Mouse (Mus musculus) testis, adult 2 months (tissue): ENCODE data around the gene Col23a1. TPM values are rescaled to one million over a fixed set of nuclear protein-coding genes. Genes with fewer than 3 reads are reported as not detected.

ENCODE experiments used
- H3K27ac ChIP-seq: fragments of 200-500 bp; 2 replicates; pipeline ENCODE4 v1.5.1; 2012; ENCODE audit warnings: low read depth, low read length; ENCODE audit not compliant: control insufficient read depth, insufficient read depth
- H3K27me3 ChIP-seq: fragments of 200-500 bp; 2 replicates; pipeline ENCODE4 v1.6.1; 2012; ENCODE audit warnings: mild to moderate bottlenecking, low read length, moderate library complexity; ENCODE audit not compliant: control insufficient read depth, insufficient read depth
- H3K36me3 ChIP-seq: fragments of 200-500 bp; 2 replicates; pipeline ENCODE4 v1.6.1; 2012; ENCODE audit warnings: mild to moderate bottlenecking, low read length; ENCODE audit not compliant: control insufficient read depth, insufficient read depth
- H3K4me1 ChIP-seq: fragments of 200-500 bp; 2 replicates; pipeline ENCODE4 v1.6.1; 2012; ENCODE audit warnings: low read length; ENCODE audit not compliant: control insufficient read depth, insufficient read depth
- H3K4me3 ChIP-seq: fragments of 200-500 bp; 2 replicates; pipeline ENCODE4 v1.5.1; 2012; ENCODE audit warnings: low read depth, mild to moderate bottlenecking, low read length, moderate library complexity, mixed read lengths; ENCODE audit not compliant: control insufficient read depth
- CTCF ChIP-seq: fragments of 200-500 bp; IDR thresholded peaks from 2 replicates; pipeline ENCODE4 v1.5.1; 2012; ENCODE audit warnings: low read depth, mild to moderate bottlenecking, inconsistent platforms, low read length, moderate library complexity; ENCODE audit not compliant: control insufficient read depth, insufficient read depth, insufficient replicate concordance
- POLR2A ChIP-seq: fragments of 200-500 bp; IDR thresholded peaks from 2 replicates; pipeline ENCODE4 v1.6.1; 2012; ENCODE audit warnings: low read depth, mild to moderate bottlenecking, inconsistent platforms, low read length, moderate library complexity; ENCODE audit not compliant: control insufficient read depth
- polyA plus RNA-seq: library from polyadenylated mRNA; depleted of rRNA; stranded (reverse); fragments of >200 nt; gene quantifications from 2 replicates; pipeline ENCODE4 v1.2.3, GENCODE M21; 2012

The Col23a1 gene
- polyA plus RNA-seq, 1 experiment: 1.3 TPM

DNA sequence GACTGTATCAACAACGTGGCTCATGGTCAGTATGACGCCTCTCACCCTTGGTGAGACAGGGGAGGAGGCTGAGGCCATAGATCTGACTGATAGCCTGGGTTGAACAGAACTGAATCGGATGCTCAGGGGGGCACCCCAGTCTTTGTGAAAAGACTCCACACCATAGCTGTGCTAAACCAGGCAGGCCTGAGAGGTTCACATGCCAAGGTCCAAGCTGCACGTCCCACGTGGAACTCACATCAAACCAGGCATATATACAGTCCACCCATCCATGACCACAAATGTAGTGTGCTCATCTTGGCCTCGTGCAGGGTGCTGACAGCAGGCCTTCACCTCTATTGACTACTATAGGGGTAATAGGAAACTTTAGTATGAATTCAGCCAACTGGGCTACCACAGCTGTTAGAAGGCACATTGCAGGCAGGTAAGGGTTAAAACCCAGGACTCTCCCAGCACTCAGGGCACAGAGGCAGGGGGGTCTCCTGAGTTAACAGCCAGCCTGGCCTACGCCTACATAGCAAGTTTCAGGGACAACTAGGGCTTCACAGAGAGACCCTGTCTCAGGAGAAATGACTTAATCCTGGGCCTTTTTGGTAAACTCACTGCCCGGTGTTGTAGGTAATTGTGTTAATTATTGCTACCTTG, 296.0 kb downstream of the Col23a1 start:
- Histone ChIP-seq H3K36me3 (no peaks in the 10 kb centered on the region; the same call in 1 of the 2 replicates), H3K27me3 (no peaks in the 10 kb centered on the region), H3K4me1 (peaks cover 23% of the 10 kb centered on the region), H3K4me3 (no peak overlapping the region), H3K27ac (no peak overlapping the region)
- TF ChIP-seq POLR2A: no peak
- no peak for TF ChIP-seq CTCF

DNA sequence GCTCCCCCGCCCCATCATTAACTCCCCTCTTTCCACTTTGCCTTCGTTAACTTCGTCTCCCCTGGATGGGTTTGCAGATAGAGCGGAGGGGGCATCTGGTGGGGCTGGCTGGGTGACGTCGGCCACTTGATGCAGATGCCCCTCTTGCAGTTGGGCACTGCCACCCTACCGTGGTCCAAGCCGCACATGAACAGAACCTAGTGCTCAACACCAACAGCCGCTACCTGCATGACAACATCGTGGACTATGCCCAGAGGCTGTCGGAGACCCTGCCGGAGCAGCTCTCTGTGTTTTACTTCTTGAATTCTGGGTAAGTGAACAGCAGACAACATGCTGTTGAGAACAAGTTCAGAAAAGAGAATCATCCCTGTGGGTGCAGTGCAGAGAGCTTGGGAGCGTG, 296.7 kb downstream of the Col23a1 start:
- Histone ChIP-seq H3K36me3 (no peaks in the 10 kb centered on the region; the same call in 1 of the 2 replicates), H3K27ac (no peak overlapping the region), H3K4me1 (peaks cover 23% of the 10 kb centered on the region), H3K27me3 (no peaks in the 10 kb centered on the region), H3K4me3 (no peak overlapping the region)
- no peak for TF ChIP-seq POLR2A
- no peak for TF ChIP-seq CTCF

DNA sequence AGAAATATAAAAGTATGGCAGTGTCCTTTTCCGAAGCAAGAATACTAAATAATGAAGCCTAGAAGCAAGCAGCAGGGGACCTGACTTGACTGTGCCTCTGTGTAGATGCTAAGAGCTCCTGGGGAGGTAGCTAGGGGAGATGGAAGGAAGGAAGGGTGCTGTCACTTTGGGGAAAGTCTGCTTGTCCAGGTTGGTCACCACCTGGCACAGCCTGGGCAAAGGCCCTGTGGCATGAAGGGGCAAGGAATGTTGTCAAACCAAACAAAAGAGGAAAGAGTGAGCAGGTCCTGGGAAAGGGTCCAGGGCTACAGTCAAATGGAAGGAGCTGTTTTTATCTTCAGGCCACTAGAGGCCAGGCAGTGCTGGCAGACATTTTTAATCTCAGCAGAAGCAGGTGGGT, 297.3 kb downstream of the Col23a1 start:
- Histone ChIP-seq H3K27me3 (no peaks in the 10 kb centered on the region), H3K4me1 (peaks cover 23% of the 10 kb centered on the region)
- no peak for TF ChIP-seq CTCF
- no peak for TF ChIP-seq POLR2A

DNA sequence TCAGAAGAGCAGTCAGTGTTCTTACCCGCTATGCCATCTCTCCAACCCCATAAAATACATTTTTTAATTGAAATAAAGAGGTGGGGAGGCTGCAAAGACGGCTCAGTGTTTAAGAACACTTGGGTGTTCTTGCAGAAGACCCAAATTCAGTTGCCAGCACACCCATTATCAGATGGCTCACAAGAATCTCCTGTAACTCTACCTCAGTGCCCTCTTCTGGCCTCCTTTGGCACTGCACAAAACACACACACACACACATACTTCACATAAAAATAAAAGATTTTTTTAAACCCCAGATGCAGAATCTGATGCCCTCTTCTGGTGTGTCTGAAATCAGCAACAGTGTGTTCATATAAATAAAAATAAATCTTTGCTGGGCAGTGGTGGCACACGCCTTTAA, 299.1 kb downstream of the Col23a1 start:
- no peak for TF ChIP-seq CTCF
- no peak for TF ChIP-seq POLR2A
- H3K4me3 ChIP-seq: no peak overlapping the region
- no peak overlapping the region for H3K27ac ChIP-seq
- peaks cover 17% of the 10 kb centered on the region for H3K4me1 ChIP-seq
- no peaks in the 10 kb centered on the region for H3K27me3 ChIP-seq
- peaks cover 3% of the 10 kb centered on the region for H3K36me3 ChIP-seq

More for the DNA sequence above, 297.3 kb downstream of the Col23a1 start:
- Histone ChIP-seq H3K27ac (no peak overlapping the region), H3K4me3 (no peak overlapping the region), H3K36me3 (peaks cover 3% of the 10 kb centered on the region)

DNA sequence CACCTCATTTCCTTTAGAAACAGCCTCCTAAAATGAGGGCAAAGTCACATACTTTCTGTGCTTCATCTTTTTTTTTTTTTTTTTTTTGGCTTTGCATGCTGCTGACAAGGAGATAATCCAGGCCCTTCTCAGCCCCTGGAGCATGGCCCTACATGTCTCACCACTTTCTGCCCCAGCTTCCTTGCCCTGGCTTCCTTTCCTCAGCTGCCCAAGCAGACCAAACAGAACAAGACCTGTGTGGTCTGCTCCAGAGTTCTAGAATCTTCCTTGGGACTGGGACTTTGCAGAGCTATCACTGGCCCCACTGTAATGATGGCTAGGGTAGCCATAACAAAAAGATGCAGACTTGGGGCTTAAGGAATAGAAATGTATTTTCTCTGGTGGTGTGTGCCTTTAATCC, 300.3 kb downstream of the Col23a1 start:
- no peak for TF ChIP-seq POLR2A
- no peak for TF ChIP-seq CTCF
- H3K27ac ChIP-seq: no peak overlapping the region
- H3K27me3 ChIP-seq: no peaks in the 10 kb centered on the region
- peaks cover 3% of the 10 kb centered on the region for H3K36me3 ChIP-seq
- H3K4me3 ChIP-seq: no peak overlapping the region
- peaks cover 9% of the 10 kb centered on the region for H3K4me1 ChIP-seq

DNA sequence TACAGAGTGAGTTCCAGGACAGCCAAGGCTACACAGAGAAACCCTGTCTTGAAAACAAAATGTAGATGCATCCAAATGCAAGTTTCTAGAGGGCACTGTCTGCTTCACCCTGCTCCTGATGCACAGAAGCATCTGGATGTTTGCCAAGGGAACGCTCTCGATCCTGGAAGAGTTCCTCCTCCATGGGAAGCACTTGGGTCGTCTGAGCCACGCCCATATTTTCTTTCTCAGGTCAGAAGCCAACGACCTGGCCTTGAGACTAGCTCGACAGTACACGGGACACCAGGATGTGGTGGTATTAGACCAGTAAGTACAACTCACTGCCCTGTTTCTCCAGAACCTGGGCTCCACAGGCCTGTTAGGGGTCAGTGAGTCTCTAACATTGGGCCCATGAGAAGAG, 301.4 kb downstream of the Col23a1 start:
- H3K27me3 ChIP-seq: no peaks in the 10 kb centered on the region
- H3K27ac ChIP-seq: no peak overlapping the region
- TF ChIP-seq CTCF (no peak), POLR2A (no peak)
- H3K4me3 ChIP-seq: no peak overlapping the region
- H3K4me1 ChIP-seq: peaks cover 2% of the 10 kb centered on the region; the same call in 1 of the 2 replicates
- peaks cover 3% of the 10 kb centered on the region for H3K36me3 ChIP-seq

DNA sequence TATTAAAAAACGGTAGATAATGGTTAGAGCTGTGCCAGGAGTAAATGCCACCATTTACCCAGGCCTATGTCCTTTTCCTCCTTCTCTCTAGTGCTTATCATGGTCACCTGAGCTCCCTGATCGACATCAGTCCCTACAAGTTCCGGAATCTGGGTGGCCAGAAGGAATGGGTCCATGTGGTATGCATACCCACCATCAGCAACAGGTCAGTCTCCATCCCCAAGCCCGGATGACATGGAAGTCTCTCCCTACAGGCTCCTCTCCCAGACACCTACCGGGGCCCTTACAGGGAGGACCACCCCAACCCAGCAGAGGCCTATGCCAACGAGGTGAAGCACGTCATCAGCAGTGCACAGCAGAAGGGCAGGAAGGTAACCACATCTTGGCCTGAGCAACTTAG, 302.2 kb downstream of the Col23a1 start:
- H3K27ac ChIP-seq: no peak overlapping the region
- peaks cover 2% of the 10 kb centered on the region; the same call in 1 of the 2 replicates for H3K4me1 ChIP-seq
- TF ChIP-seq POLR2A (no peak), CTCF (no peak)
- H3K36me3 ChIP-seq: peaks cover 3% of the 10 kb centered on the region
- no peaks in the 10 kb centered on the region for H3K27me3 ChIP-seq
- H3K4me3 ChIP-seq: no peak overlapping the region

DNA sequence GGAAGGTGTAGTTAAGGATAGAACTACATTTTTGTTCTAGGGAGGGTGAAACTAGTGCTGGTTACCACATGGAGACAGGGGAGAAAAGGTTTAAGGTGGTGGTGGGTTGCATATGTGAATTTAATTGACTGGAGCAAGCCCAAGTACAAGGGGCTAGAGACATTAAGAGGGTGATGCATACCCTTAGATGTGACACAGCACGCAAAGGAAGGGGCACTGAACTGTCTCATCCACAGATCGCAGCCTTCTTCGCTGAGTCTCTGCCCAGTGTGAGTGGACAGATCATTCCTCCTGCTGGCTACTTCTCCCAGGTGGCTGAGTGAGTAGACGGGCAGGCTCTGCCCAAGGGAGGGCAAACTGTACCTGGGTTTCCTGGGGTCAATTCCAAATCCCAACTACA, 303.6 kb downstream of the Col23a1 start:
- H3K4me3 ChIP-seq: no peak overlapping the region
- no peak overlapping the region for H3K27ac ChIP-seq
- peaks cover 3% of the 10 kb centered on the region for H3K36me3 ChIP-seq
- H3K4me1 ChIP-seq: no peaks in the 10 kb centered on the region
- no peak for TF ChIP-seq CTCF
- no peak for TF ChIP-seq POLR2A
- H3K27me3 ChIP-seq: no peaks in the 10 kb centered on the region
